Mouse (Mus musculus) common myeloid progenitor, adult 5-6 weeks (primary cell): ENCODE data around the gene Neurl4. TPM values are rescaled to one million over a fixed set of nuclear protein-coding genes. Genes with fewer than 3 reads are reported as not detected.

ENCODE experiments used
- ATAC-seq: replicated peaks from 2 replicates; pipeline ENCODE4 v1.8.0; 2016; ENCODE audit warnings: low read depth, mild to moderate bottlenecking, moderate TSS enrichment, inconsistent platforms; ENCODE audit not compliant: poor library complexity, severe bottlenecking
- total RNA-seq: library from RNA; stranded (forward); fragments of 200-1000, 187-1606 nt; gene quantifications from 2 replicates; pipeline ENCODE4 v1.2.3, GENCODE M21; 2017

Gene Neurl4
- total RNA-seq, 1 experiment from 2014 or later = 26.9 TPM

GRCm38 (mm10) chr11:69880853-69881603 is 19.8 kb upstream of the Neurl4 start, which contains the start of gene Kctd11:
Gene Kctd11 (minus strand): TSS chr11:69881406.
- peak; percentile 54 for ATAC-seq

GRCm38 (mm10) chr11:69881787-69882670 is 18.8 kb upstream of the Neurl4 start:
- ATAC-seq = no peak

- ATAC-seq = no peak
Observed at GRCm38 (mm10) chr11:69883066-69883465, 17.8 kb upstream of the Neurl4 start.

GRCm38 (mm10) chr11:69883527-69884151 is 17.2 kb upstream of the Neurl4 start:
- ATAC-seq = no peak

GRCm38 (mm10) chr11:69884240-69884639 is 16.6 kb upstream of the Neurl4 start:
- no peak for ATAC-seq

GRCm38 (mm10) chr11:69884663-69885062 is 16.2 kb upstream of the Neurl4 start:
- no peak for ATAC-seq

GRCm38 (mm10) chr11:69886907-69887635 is 13.8 kb upstream of the Neurl4 start:
- ATAC-seq = no peak; the same call in 1 of the 2 replicates

GRCm38 (mm10) chr11:69891482-69891881 is 9.4 kb upstream of the Neurl4 start:
- ATAC-seq = no peak

- ATAC-seq = peak; percentile 84
Observed at GRCm38 (mm10) chr11:69894671-69895070, 6.2 kb upstream of the Neurl4 start.

GRCm38 (mm10) chr11:69895291-69895690 is 5.6 kb upstream of the Neurl4 start, which contains the start of gene Acap1:
Gene Acap1 (minus strand): TSS chr11:69895539.
- ATAC-seq = peak; percentile 68

- no peak for ATAC-seq
Observed at GRCm38 (mm10) chr11:69899870-69900269, 1.0 kb upstream of the Neurl4 start.

- ATAC-seq = peak; percentile 85
Observed at GRCm38 (mm10) chr11:69901406-69901846, 554 bp downstream of the Neurl4 start.

GRCm38 (mm10) chr11:69901993-69902392 is 1.1 kb downstream of the Neurl4 start:
- no peak for ATAC-seq

- ATAC-seq = no peak
Observed at GRCm38 (mm10) chr11:69902972-69903371, 2.1 kb downstream of the Neurl4 start.

GRCm38 (mm10) chr11:69904311-69904710 is 3.4 kb downstream of the Neurl4 start:
- no peak for ATAC-seq

- no peak for ATAC-seq
Observed at GRCm38 (mm10) chr11:69908645-69909044, 7.8 kb downstream of the Neurl4 start.

- no peak for ATAC-seq
Observed at GRCm38 (mm10) chr11:69909174-69909573, 8.3 kb downstream of the Neurl4 start.

- no peak for ATAC-seq
Observed at GRCm38 (mm10) chr11:69910177-69910576, 9.3 kb downstream of the Neurl4 start.

GRCm38 (mm10) chr11:69910781-69911560 is 10.1 kb downstream of the Neurl4 start:
- no peak for ATAC-seq
